Mouse (Mus musculus) Patski (cell line): ENCODE measurements at regions not wholly inside any gene's neighbourhood (a gene's known extent, or its start where the extent isn't known, plus 50 kb on each side); places are given as distances from the start of the nearest gene placed in this dataset.

ENCODE experiments used
- ATAC-seq: fragments of 100-300 bp; one replicate; pipeline ENCODE4 v1.8.0; 2021
- CTCF ChIA-PET: fragments of 350-600 bp; sonication (Branson Sonifier 250); formaldehyde crosslinking; loops from one replicate; lab custom pipeline; 2022; ENCODE audit warnings: inconsistent platforms; lab: Charles Lee
- POLR2A ChIA-PET: fragments of 350-600 bp; sonication (Branson Sonifier 250); formaldehyde crosslinking; loops from one replicate; lab custom pipeline; 2022; ENCODE audit warnings: antibody characterized with exemption, inconsistent platforms; lab: Charles Lee
- DNase-seq: peaks from one replicate; pipeline ENCODE4 v3.0.0-alpha.2; 2011; ENCODE audit warnings: low read depth, low spot score
- H3K27me3 ChIP-seq: fragments of 371-371 bp; one replicate; pipeline ENCODE4 v1.5.1; 2021
- CTCF ChIP-seq: fragments of 100-300 bp; IDR thresholded peaks from one replicate; pipeline ENCODE4 v1.5.1; 2021
- in situ Hi-C: fragments of 300-500 bp; cut with MboI; formaldehyde crosslinking; loops from 3 replicates; pipeline ENCODE4 v1.11.1; 2018; ENCODE audit warnings: low pct_unique_long_range_greater_than_20kb, mixed read lengths

GRCm38 (mm10) chrX:109811824-109812223 lies 615.3 kb downstream of the Gm6377 start:
- TF ChIP-seq CTCF = no peak
- H3K27me3 ChIP-seq = peaks cover 3% of the 10 kb centered on the region
- in situ Hi-C loops = no loop called here
- POLR2A ChIA-PET = no interaction called here
- DNase-seq (no peak), ATAC-seq (no peak)
- CTCF ChIA-PET = no interaction called here

DNA sequence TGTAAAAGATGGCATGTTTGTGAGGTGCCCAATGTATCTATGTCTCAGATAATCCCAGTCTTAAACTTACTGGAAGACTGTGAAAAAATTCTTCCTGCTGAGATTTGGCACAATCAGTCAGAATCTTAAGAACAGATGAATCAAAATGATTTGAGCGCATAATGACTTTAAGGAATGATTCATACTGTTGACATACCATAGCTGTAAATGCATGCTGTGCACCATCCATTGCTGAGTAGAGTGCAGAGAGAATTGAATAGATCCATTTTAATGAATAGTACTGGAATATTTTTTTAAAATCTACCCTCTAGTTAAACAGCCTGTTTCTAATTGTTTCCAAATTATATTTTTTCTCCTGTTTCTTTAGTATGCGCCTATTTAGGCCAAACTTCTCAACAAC lies 645.5 kb downstream of the Gm6377 start:
- ATAC-seq (no peak), DNase-seq (no peak)
- peaks cover 22% of the 10 kb centered on the region for H3K27me3 ChIP-seq
- POLR2A ChIA-PET = no interaction called here
- no peak for TF ChIP-seq CTCF
- in situ Hi-C loops = loop anchor here (10.0 kb wide), 1 partner anchor 63 kb away; no protein-coding TSS in a partner anchor
- CTCF ChIA-PET = no interaction called here

- ChIA-PET POLR2A (no interaction called here), CTCF (no interaction called here)
- DNase-seq (no peak), ATAC-seq (no peak)
- no peak for TF ChIP-seq CTCF
- H3K27me3 ChIP-seq = peaks cover 24% of the 10 kb centered on the region
- in situ Hi-C loops = loop anchor here (10.0 kb wide), 1 partner anchor 60 kb away; no protein-coding TSS in a partner anchor
Measured at GRCm38 (mm10) chrX:109845094-109845648, 648.6 kb downstream of the Gm6377 start.

GRCm38 (mm10) chrX:109885572-109885971 lies 689.0 kb downstream of the Gm6377 start:
- POLR2A ChIA-PET = no interaction called here
- H3K27me3 ChIP-seq = no peaks in the 10 kb centered on the region
- TF ChIP-seq CTCF = no peak
- DNase-seq = no peak
- in situ Hi-C loops = no loop called here
- ATAC-seq = no peak
- CTCF ChIA-PET = no interaction called here

DNA sequence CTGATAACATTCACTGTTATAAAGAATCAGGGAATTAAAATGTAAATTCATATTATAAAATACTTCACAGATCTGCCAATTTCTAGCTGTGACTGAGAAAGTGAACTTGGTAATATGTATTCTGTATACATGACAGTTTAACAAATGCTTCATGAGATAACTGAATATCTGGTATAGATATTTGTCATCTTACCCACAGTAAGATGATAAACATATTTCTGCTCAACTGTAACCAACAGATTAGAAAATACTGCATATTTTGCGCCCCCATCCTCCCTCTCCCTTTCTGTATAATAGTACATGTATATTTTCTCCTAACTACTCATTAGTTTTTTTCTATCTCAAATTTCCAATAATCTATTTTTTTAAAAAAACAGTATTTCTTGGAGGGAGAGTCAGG lies 703.5 kb downstream of the Gm6377 start:
- in situ Hi-C loops = loop anchor here (10.0 kb wide), 1 partner anchor 55 kb away; no protein-coding TSS in a partner anchor
- no peak for ATAC-seq
- ChIA-PET CTCF (no interaction called here), POLR2A (no interaction called here)
- peaks cover 18% of the 10 kb centered on the region for H3K27me3 ChIP-seq
- no peak for TF ChIP-seq CTCF
- DNase-seq = no peak

GRCm38 (mm10) chrX:109931130-109931529 lies 734.6 kb downstream of the Gm6377 start:
- TF ChIP-seq CTCF = no peak
- peaks cover 3% of the 10 kb centered on the region for H3K27me3 ChIP-seq
- ChIA-PET CTCF (no interaction called here), POLR2A (no interaction called here)
- in situ Hi-C loops = no loop called here
- DNase-seq (no peak), ATAC-seq (no peak)

DNA sequence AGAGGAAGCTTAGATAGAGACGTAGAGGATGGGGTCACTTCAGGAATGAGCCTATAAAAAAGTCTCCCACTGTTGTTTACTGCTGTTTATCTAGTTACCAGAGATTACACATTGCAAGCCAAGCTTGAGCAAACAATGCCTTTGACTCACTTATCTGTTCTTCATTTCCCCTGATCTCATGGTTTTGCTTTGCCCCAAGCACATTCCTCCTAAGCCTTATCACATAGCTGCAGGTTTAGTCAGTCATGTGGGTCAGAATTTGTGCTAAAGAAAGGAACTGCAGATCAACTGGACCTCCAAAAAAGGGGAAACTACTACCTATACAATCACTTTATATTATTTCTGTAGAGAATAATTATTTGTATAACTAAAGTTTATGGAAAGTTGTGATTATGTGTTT lies 758.0 kb downstream of the Gm6377 start:
- ChIA-PET POLR2A (no interaction called here), CTCF (no interaction called here)
- DNase-seq (no peak), ATAC-seq (no peak)
- in situ Hi-C loops = no loop called here
- no peaks in the 10 kb centered on the region for H3K27me3 ChIP-seq
- TF ChIP-seq CTCF = no peak

DNA sequence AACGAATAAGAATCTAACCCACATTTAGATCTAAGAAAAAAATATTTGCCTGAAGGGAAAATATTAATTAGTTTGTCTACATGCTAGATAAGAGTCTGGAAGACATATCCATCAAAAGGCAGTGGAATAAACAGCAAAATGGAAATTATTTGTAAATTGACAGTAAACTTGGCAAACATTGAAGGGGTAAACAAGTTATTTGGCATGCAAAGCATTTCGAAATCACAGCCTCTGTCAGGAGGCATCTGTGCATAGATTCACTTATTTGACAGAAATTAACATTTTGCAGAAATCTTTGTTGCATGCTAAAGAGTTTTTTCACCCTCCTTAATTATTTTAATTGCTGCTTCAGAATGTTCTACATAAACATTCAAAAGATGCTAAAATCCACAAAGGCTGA lies 773.3 kb downstream of the Gm6377 start:
- ATAC-seq = no peak
- DNase-seq = no peak
- POLR2A ChIA-PET = no interaction called here
- peaks cover 23% of the 10 kb centered on the region for H3K27me3 ChIP-seq
- no peak for TF ChIP-seq CTCF
- CTCF ChIA-PET = no interaction called here
- in situ Hi-C loops = no loop called here

DNA sequence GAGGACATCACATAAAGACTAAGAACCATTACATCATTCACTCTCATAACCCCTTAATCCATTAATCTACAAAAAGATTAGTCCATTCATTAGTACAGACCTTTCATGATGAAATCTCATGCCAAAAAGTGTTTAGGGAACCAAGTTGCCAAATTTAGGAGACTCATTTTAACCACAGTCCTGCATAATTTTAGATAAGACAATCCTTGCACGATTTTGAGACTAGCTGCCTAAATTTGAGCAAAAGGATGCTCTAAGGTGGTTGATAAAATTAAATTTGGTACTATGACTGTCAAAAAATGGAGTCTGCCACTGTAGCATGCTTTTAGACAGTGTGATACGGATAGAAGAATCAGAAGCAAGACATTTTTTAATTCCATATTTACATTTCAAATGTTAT lies 808.7 kb downstream of the Gm6377 start:
- in situ Hi-C loops = no loop called here
- CTCF ChIA-PET = no interaction called here
- POLR2A ChIA-PET = no interaction called here
- no peak for DNase-seq
- no peak for TF ChIP-seq CTCF
- ATAC-seq = no peak
- H3K27me3 ChIP-seq = peaks cover 2% of the 10 kb centered on the region
